Mouse (Mus musculus) CH12.LX (cell line): ENCODE results near the gene Olfr911-ps1.

ENCODE experiments used
- CTCF ChIP-seq, 2 experiments: IDR thresholded peaks in 1 of 2; conservative IDR thresholded peaks in 1 of 2; 2 replicates each; pipeline ENCODE4 v1.5.1; 2011 to 2012; ENCODE audit warnings: low read depth in 2 of 2, low read length in 2 of 2, improper control_type of control experiment in 1 of 2, inconsistent platforms in 1 of 2, mild to moderate bottlenecking in 1 of 2, moderate library complexity in 1 of 2
- EP300 ChIP-seq: IDR thresholded peaks from 2 replicates; pipeline ENCODE4 v1.6.1; 2011; ENCODE audit warnings: low read length, improper control_type of control experiment
- ETS1 ChIP-seq: conservative IDR thresholded peaks from 2 replicates; pipeline ENCODE4 v1.6.1; 2012; ENCODE audit warnings: low read depth, mild to moderate bottlenecking, inconsistent platforms, low read length, improper control_type of control experiment, moderate library complexity
- GABPA ChIP-seq: IDR thresholded peaks from 2 replicates; pipeline ENCODE4 v1.6.1; 2012; ENCODE audit warnings: low read depth, low read length, improper control_type of control experiment, inconsistent platforms; ENCODE audit not compliant: insufficient replicate concordance
- POLR2AphosphoS2 ChIP-seq: IDR thresholded peaks from 2 replicates; pipeline ENCODE4 v1.6.1; 2011; ENCODE audit warnings: low read depth, low read length, improper control_type of control experiment

DNA sequence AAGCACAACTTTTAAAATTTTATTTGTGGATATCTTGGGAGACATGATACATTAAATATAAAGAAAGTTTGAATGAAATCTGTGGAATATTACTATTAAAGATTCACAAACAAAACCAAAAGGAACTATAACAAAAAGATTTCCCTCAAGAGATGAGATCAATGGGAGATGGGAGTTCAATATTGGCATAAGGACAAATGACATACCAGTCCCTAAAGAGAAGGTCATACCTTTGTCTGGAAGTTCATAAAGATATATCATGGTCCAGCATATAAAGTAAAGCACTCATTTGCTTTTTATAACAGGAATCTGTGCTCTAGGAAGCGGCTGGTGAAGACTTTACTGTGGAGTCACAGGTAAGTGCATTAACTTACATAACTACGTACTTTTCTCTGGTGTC, 16.2 kb downstream of the Olfr911-ps1 start, which contains the start of gene Olfr910:
- TF ChIP-seq GABPA (no peak), CTCF (conservative IDR thresholded peaks at IDR 0.05 in 1 of 2, IDR thresholded peaks at IDR 0.05 in 1 of 2; ENCODE audit: low read depth in 2 of 2, low read length in 2 of 2) (no peak), EP300 (no peak), POLR2AphosphoS2 (no peak), ETS1 (no peak)
